Mouse (Mus musculus) ES-Bruce4 (cell line): Measurements from ENCODE around the gene Pcsk5. TPM values are rescaled to one million over a fixed set of nuclear protein-coding genes. Genes with fewer than 3 reads are reported as not detected.
A peak's percentile ranks its signal among the peaks of the same experiment; 100 is the strongest.

ENCODE experiments used
- H3K27ac ChIP-seq: 2 replicates; pipeline ENCODE4 v1.5.1; 2012; ENCODE audit warnings: low read length, inconsistent platforms; ENCODE audit not compliant: insufficient read depth
- H3K27me3 ChIP-seq: 2 replicates; pipeline ENCODE4 v1.6.1; 2012; ENCODE audit warnings: mild to moderate bottlenecking, low read length, inconsistent platforms; ENCODE audit not compliant: control insufficient read depth, poor library complexity, insufficient read depth, severe bottlenecking
- H3K36me3 ChIP-seq: 2 replicates; pipeline ENCODE4 v1.6.1; 2012; ENCODE audit warnings: inconsistent platforms, mild to moderate bottlenecking, low read length, moderate library complexity; ENCODE audit not compliant: control insufficient read depth, poor library complexity, insufficient read depth, severe bottlenecking
- H3K4me1 ChIP-seq: one replicate; pipeline ENCODE4 v1.8.1; 2011; ENCODE audit warnings: low read length; ENCODE audit not compliant: control insufficient read depth, insufficient read depth
- H3K4me3 ChIP-seq: 2 replicates; pipeline ENCODE4 v1.5.1; 2011; ENCODE audit warnings: low read depth, mild to moderate bottlenecking, low read length
- H3K9ac ChIP-seq: 2 replicates; pipeline ENCODE4 v1.6.1; 2012; ENCODE audit warnings: low read depth, mild to moderate bottlenecking, inconsistent platforms; ENCODE audit not compliant: poor library complexity, severe bottlenecking
- H3K9me3 ChIP-seq: replicated peaks from 2 replicates; pipeline ENCODE4 v1.6.1; 2012; ENCODE audit warnings: mild to moderate bottlenecking, low read length, inconsistent platforms; ENCODE audit not compliant: control insufficient read depth, poor library complexity, insufficient read depth, severe bottlenecking
- CTCF ChIP-seq: IDR thresholded peaks from one replicate; pipeline ENCODE4 v1.8.1; 2011; ENCODE audit warnings: low read depth, low read length
- EP300 ChIP-seq: IDR thresholded peaks from 2 replicates; pipeline ENCODE4 v1.6.1; 2011; ENCODE audit warnings: low read depth, low read length; ENCODE audit not compliant: insufficient read depth
- POLR2A ChIP-seq: IDR thresholded peaks from one replicate; pipeline ENCODE4 v1.8.1; 2011; ENCODE audit warnings: low read length; ENCODE audit not compliant: insufficient read depth
- polyA plus RNA-seq: library from polyadenylated mRNA; stranded (reverse); fragments of >200 nt; gene quantifications from 2 replicates; pipeline ENCODE4 v1.2.4, GENCODE M21; 2011; ENCODE audit warnings: low read depth; ENCODE audit not compliant: missing spikeins, insufficient read depth, insufficient read length

Pcsk5 gene
- polyA plus RNA-seq, 1 experiment: 0.33 TPM

GRCm38 (mm10) chr19:17397922-17398321 is 439.5 kb downstream of the Pcsk5 start:
- no peak overlapping the region for H3K27ac ChIP-seq
- no peak overlapping the region for H3K9ac ChIP-seq
- peaks cover 23% of the 10 kb centered on the region for H3K36me3 ChIP-seq
- TF ChIP-seq POLR2A (no peak), EP300 (no peak), CTCF (no peak)
- H3K4me3 ChIP-seq: no peak overlapping the region
- no peaks in the 10 kb centered on the region for H3K27me3 ChIP-seq
- H3K4me1 ChIP-seq: no peaks in the 10 kb centered on the region
- no peaks in the 10 kb centered on the region for H3K9me3 ChIP-seq

GRCm38 (mm10) chr19:17396802-17397201 is 440.6 kb downstream of the Pcsk5 start:
- Histone ChIP-seq H3K9me3 (no peaks in the 10 kb centered on the region), H3K27ac (no peak overlapping the region), H3K36me3 (peaks cover 23% of the 10 kb centered on the region), H3K4me1 (no peaks in the 10 kb centered on the region), H3K9ac (no peak overlapping the region), H3K27me3 (no peaks in the 10 kb centered on the region), H3K4me3 (no peak overlapping the region)
- no peak for TF ChIP-seq EP300
- TF ChIP-seq POLR2A: no peak
- no peak for TF ChIP-seq CTCF

GRCm38 (mm10) chr19:17393841-17394591 is 443.4 kb downstream of the Pcsk5 start, which contains the start of gene Rfk:
TSS of gene Rfk (plus strand) at chr19:17394043.
- Histone ChIP-seq H3K27ac (no peak within 1 kb of the TSS), H3K9me3 (no peaks in the 10 kb centered on the region), H3K4me3 (peak within 1 kb of the TSS; percentile 83), H3K36me3 (peaks cover 11% of the 10 kb centered on the region), H3K4me1 (no peaks in the 10 kb centered on the region), H3K9ac (peak within 1 kb of the TSS; percentile 92), H3K27me3 (no peaks in the 10 kb centered on the region)
- TF ChIP-seq POLR2A (peak; percentile 90), CTCF (no peak), EP300 (0 out of 2 replicates have a peak, but pooled peaks have one; percentile 6)

- TF ChIP-seq CTCF: no peak
- no peak for TF ChIP-seq POLR2A
- no peak for TF ChIP-seq EP300
- no peaks in the 10 kb centered on the region for H3K27me3 ChIP-seq
- H3K4me3 ChIP-seq: no peak overlapping the region
- H3K9me3 ChIP-seq: no peaks in the 10 kb centered on the region
- peaks cover 11% of the 10 kb centered on the region for H3K36me3 ChIP-seq
- no peaks in the 10 kb centered on the region for H3K4me1 ChIP-seq
- no peak overlapping the region for H3K27ac ChIP-seq
- H3K9ac ChIP-seq: no peak overlapping the region
These were observed 444.6 kb downstream of the Pcsk5 start for GRCm38 (mm10) chr19:17392866-17393265.

GRCm38 (mm10) chr19:17388404-17388803 is 449.0 kb downstream of the Pcsk5 start:
- H3K27ac ChIP-seq: no peak overlapping the region
- TF ChIP-seq EP300: no peak
- no peak for TF ChIP-seq CTCF
- no peak overlapping the region for H3K4me3 ChIP-seq
- no peaks in the 10 kb centered on the region for H3K4me1 ChIP-seq
- no peaks in the 10 kb centered on the region for H3K36me3 ChIP-seq
- no peak overlapping the region for H3K9ac ChIP-seq
- H3K9me3 ChIP-seq: no peaks in the 10 kb centered on the region
- no peaks in the 10 kb centered on the region for H3K27me3 ChIP-seq

GRCm38 (mm10) chr19:17386424-17386823 is 451.0 kb downstream of the Pcsk5 start:
- no peak overlapping the region for H3K27ac ChIP-seq
- no peaks in the 10 kb centered on the region for H3K27me3 ChIP-seq
- no peak for TF ChIP-seq CTCF
- TF ChIP-seq POLR2A: no peak
- TF ChIP-seq EP300: no peak
- no peak overlapping the region for H3K4me3 ChIP-seq
- no peaks in the 10 kb centered on the region for H3K9me3 ChIP-seq
- H3K36me3 ChIP-seq: no peaks in the 10 kb centered on the region
- H3K9ac ChIP-seq: no peak overlapping the region
- no peaks in the 10 kb centered on the region for H3K4me1 ChIP-seq
